12 mouse cellular contexts compared by ENCODE assay signal in the genomic region with DNA sequence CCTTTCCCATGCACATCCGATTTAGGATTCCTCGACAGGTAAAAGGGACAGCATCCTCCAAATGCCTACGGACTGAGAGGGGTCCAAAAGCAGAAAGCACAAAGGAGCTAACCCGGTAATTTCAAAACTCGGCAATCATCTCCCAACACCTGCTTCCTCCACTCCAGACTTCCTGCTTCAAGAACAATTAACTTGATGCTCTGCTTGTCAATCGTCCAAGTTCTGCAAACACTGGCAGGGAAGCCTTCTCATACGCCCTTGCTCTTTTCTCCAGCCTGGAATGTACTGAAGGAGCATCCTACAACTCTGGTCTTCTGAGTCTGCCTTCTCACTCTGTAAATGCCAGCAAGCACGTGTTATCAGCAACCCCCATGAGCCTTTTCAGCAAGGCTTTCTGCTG. TPM values are rescaled to one million over a fixed set of nuclear protein-coding genes. Genes with fewer than 3 reads are reported as not detected.
DNase-seq lines count a peak whose midpoint lies in the region; ATAC-seq and TF ChIP-seq lines count a peak whose summit lies in the region.
"Had no signal": no experiment of that assay in that cellular context is flagged by ENCODE, and none has a peak within 500 bp of the region (broad histone marks: within the 10 kb centered on the region; RNA-seq: fewer than 3 reads in every experiment).

No protein-coding gene starts in this region.

- no peaks in the 10 kb centered on the region for H3K9me3 ChIP-seq in hindbrain, postnatal 0 days (ENCODE audit: low read length)
- no peaks in the 10 kb centered on the region for H3K9me3 ChIP-seq in hindbrain, embryonic 14.5 days (ENCODE audit: control insufficient read depth, low read length)
- H3K9me3 ChIP-seq in lung, embryonic 16.5 days (ENCODE audit: control insufficient read depth, low read length), result no peaks in the 10 kb centered on the region
- H3K9me3 ChIP-seq: limb, embryonic 15.5 days had no signal

- TF ChIP-seq CTCF in hindbrain, postnatal 0 days (IDR thresholded peaks at IDR 0.05; ENCODE audit: low read depth), result no peak
- TF ChIP-seq CTCF in layer of hippocampus, adult 2 months (conservative IDR thresholded peaks at IDR 0.05), result no peak

- peaks cover 8% of the 10 kb centered on the region; the same call in 1 of the 2 replicates for H3K4me1 ChIP-seq in hindbrain, postnatal 0 days (ENCODE audit: insufficient read depth, low read length)
- H3K4me1 ChIP-seq in hindbrain, embryonic 14.5 days (replicated peaks; ENCODE audit: control insufficient read depth, insufficient read depth, low read length), result peaks cover 18% of the 10 kb centered on the region
- H3K4me1 ChIP-seq in lung, embryonic 16.5 days (replicated peaks; ENCODE audit: control insufficient read depth, insufficient read depth, low read length), result peaks cover 11% of the 10 kb centered on the region; the same call in 1 of the 2 replicates

- WGBS in hindbrain, postnatal 0 days, result 37% methylated on average over 8 of the region's 8 CpGs
- 63% methylated on average over 8 of the region's 8 CpGs for WGBS in hindbrain, embryonic 14.5 days
- 33% methylated on average over 8 of the region's 8 CpGs for WGBS in lung, embryonic 16.5 days

- no peak overlapping the region for H3K9ac ChIP-seq in hindbrain, postnatal 0 days (replicated peaks; ENCODE audit: low read length)
- no peak overlapping the region for H3K9ac ChIP-seq in hindbrain, embryonic 14.5 days
- no peak overlapping the region for H3K9ac ChIP-seq in lung, embryonic 16.5 days (ENCODE audit: low read length)
- H3K9ac ChIP-seq: limb, embryonic 15.5 days had no signal

- peak; percentile 53 for DNase-seq in hindbrain, postnatal 0 days (ENCODE audit: low spot score)
- no peak for DNase-seq in hindbrain, embryonic 14.5 days (ENCODE audit: low spot score)
- peak; percentile 30 to 58 for DNase-seq in heart, postnatal 14 days
- DNase-seq in layer of hippocampus, adult 2 months (ENCODE audit: low spot score in 2 of 2), result no peak
- no peak for DNase-seq in left cerebral cortex, postnatal 14 days (ENCODE audit: low spot score in 2 of 2)
- DNase-seq in left cerebral cortex, adult 8-10 months (ENCODE audit: low spot score in 2 of 2), result no peak
- DNase-seq: adrenal gland, postnatal 10 days; right cerebral cortex, postnatal 4 days had no signal

- no peak overlapping the region for H3K4me3 ChIP-seq in hindbrain, postnatal 0 days (ENCODE audit: low read length)
- no peak overlapping the region for H3K4me3 ChIP-seq in hindbrain, embryonic 14.5 days (replicated peaks; ENCODE audit: low read length)
- no peak overlapping the region for H3K4me3 ChIP-seq in lung, embryonic 16.5 days (ENCODE audit: low read length)
- no peak overlapping the region for H3K4me3 ChIP-seq in layer of hippocampus, adult 2 months
- H3K4me3 ChIP-seq: limb, embryonic 15.5 days; myocyte had no signal

- H3K36me3 ChIP-seq in hindbrain, postnatal 0 days (ENCODE audit: insufficient read depth, low read length), result peaks cover 5% of the 10 kb centered on the region; the same call in 1 of the 2 replicates
- peaks cover 42% of the 10 kb centered on the region for H3K36me3 ChIP-seq in hindbrain, embryonic 14.5 days (replicated peaks; ENCODE audit: control insufficient read depth, insufficient read depth)
- peaks cover 30% of the 10 kb centered on the region for H3K36me3 ChIP-seq in lung, embryonic 16.5 days (ENCODE audit: control insufficient read depth, insufficient read depth, low read length)

- intact Hi-C loops in heart, postnatal 14 days (cut with DNase I), result no loop called here
- intact Hi-C loops in left cerebral cortex, postnatal 14 days (cut with DNase I), result no loop called here

- no peak overlapping the region for H3K4me2 ChIP-seq in hindbrain, postnatal 0 days (ENCODE audit: low read depth, low read length)
- H3K4me2 ChIP-seq in hindbrain, embryonic 14.5 days (replicated peaks), result no peak overlapping the region
- no peak overlapping the region for H3K4me2 ChIP-seq in lung, embryonic 16.5 days (ENCODE audit: low read depth, low read length)
- H3K4me2 ChIP-seq: limb, embryonic 15.5 days had no signal

- no peaks in the 10 kb centered on the region for H3K27me3 ChIP-seq in hindbrain, postnatal 0 days (ENCODE audit: insufficient read depth, low read length)
- H3K27me3 ChIP-seq in hindbrain, embryonic 14.5 days (ENCODE audit: control insufficient read depth, insufficient read depth, low read length), result no peaks in the 10 kb centered on the region
- no peaks in the 10 kb centered on the region for H3K27me3 ChIP-seq in lung, embryonic 16.5 days (ENCODE audit: control insufficient read depth, insufficient read depth, low read depth, low read length)
- H3K27me3 ChIP-seq: limb, embryonic 15.5 days had no signal

- ATAC-seq in hindbrain, postnatal 0 days, result no peak
- ATAC-seq in hindbrain, embryonic 14.5 days (ENCODE audit: low FRiP score), result no peak
- ATAC-seq in granulocyte monocyte progenitor cell, adult 5-6 weeks (replicated peaks; ENCODE audit: poor library complexity, severe bottlenecking), result peak; percentile 17; the same call in 1 of the 2 replicates
- peak; percentile 59 for ATAC-seq in lung, embryonic 16.5 days (ENCODE audit: low read depth)

- H3K27ac ChIP-seq in hindbrain, postnatal 0 days, result no peak overlapping the region
- H3K27ac ChIP-seq in hindbrain, embryonic 14.5 days, result no peak overlapping the region
- H3K27ac ChIP-seq in lung, embryonic 16.5 days (ENCODE audit: low read length), result 0 out of 2 replicates have a peak overlapping the region, but pooled peaks have one; percentile 14
- no peak overlapping the region for H3K27ac ChIP-seq in layer of hippocampus, adult 2 months
- H3K27ac ChIP-seq: limb, embryonic 15.5 days had no signal

RNA-seq across cellular contexts. Expression of a gene that starts 37.6 kb away (rescaled TPM):
- 21.0 and 22.8 TPM in 2 replicates for total RNA-seq in hindbrain, postnatal 0 days (2014; rRNA removed)
- polyA plus RNA-seq in hindbrain, postnatal 0 days (2015; fragmentation: Nextera tagmentation; extraction: Ambion mirVana), result 9.6 and 10.7 TPM in 2 replicates
- polyA plus RNA-seq in hindbrain, embryonic 14.5 days (2014; fragmentation: Nextera tagmentation; extraction: Ambion mirVana), result 21.9 and 23.8 TPM in 2 replicates
- total RNA-seq in granulocyte monocyte progenitor cell, adult 5-6 weeks (2014; fragmentation: Nextera tagmentation), result not detected in 2 replicates
- 0.39 and 4.6 TPM in 2 replicates for total RNA-seq in granulocyte monocyte progenitor cell, adult 5-6 weeks (2017)
- total RNA-seq in heart, postnatal 14 days (2021), result 10 to 100 TPM; 33.5 to 39.9 TPM
- 15.1 and 20.4 TPM in 2 replicates for polyA plus RNA-seq in lung, embryonic 16.5 days (2015; fragmentation: Nextera tagmentation; extraction: Ambion mirVana)
- 10 to 100 TPM; 25.0 to 28.9 TPM for total RNA-seq in layer of hippocampus, adult 2 months (2021)
- total RNA-seq in left cerebral cortex, postnatal 14 days (2021), result 10 to 100 TPM; 67.0 to 82.2 TPM
- total RNA-seq in left cerebral cortex, adult 8-10 months (2022), result 10 to 100 TPM; 54.0 to 68.6 (median 62.9) TPM

Comparison
In these comparisons a context has a peak if more than half of its experiments do, and no peak if none do; other contexts are left out.
1. DNase-seq: peak in hindbrain, postnatal 0 days (single experiment) and heart, postnatal 14 days (2 of 2); none in hindbrain, embryonic 14.5 days (single experiment), layer of hippocampus, adult 2 months (0 of 2), left cerebral cortex, postnatal 14 days (0 of 2) and left cerebral cortex, adult 8-10 months (0 of 2).
2. ATAC-seq: peak in granulocyte monocyte progenitor cell, adult 5-6 weeks (single experiment) and lung, embryonic 16.5 days (single experiment); none in hindbrain, postnatal 0 days (single experiment) and hindbrain, embryonic 14.5 days (single experiment).